Mouse (Mus musculus) C2C12 (cell line): ENCODE results near the gene Rc3h1. TPM values are rescaled to one million over a fixed set of nuclear protein-coding genes. Genes with fewer than 3 reads are reported as not detected.
"Not testable (repeated sequence)": the region's sequence is repeated elsewhere in the genome, so short reads cannot be mapped to it uniquely, and the experiment has no call there.

ENCODE experiments used
- H3K27me3 ChIP-seq: one replicate; pipeline ENCODE4 v1.6.1; 2011; ENCODE audit not compliant: control insufficient read depth, insufficient read depth, insufficient read length
- H3K36me3 ChIP-seq: one replicate; pipeline ENCODE4 v1.6.1; 2011; ENCODE audit not compliant: control insufficient read depth, insufficient read depth
- H3K4me3 ChIP-seq: one replicate; pipeline ENCODE4 v1.5.1; 2011; ENCODE audit warnings: mild to moderate bottlenecking, control low read depth; ENCODE audit not compliant: poor library complexity, insufficient read depth, severe bottlenecking
- H3K79me2 ChIP-seq: one replicate; pipeline ENCODE4 v1.6.1; 2011; ENCODE audit not compliant: control insufficient read depth, insufficient read depth
- H3K79me3 ChIP-seq: one replicate; pipeline ENCODE4 v1.6.1; 2011; ENCODE audit warnings: low read depth, control low read depth
- H3ac ChIP-seq: one replicate; pipeline ENCODE3; 2011; ENCODE audit warnings: low read depth; ENCODE audit not compliant: control insufficient read depth, insufficient read length
- CEBPB ChIP-seq: IDR thresholded peaks from one replicate; pipeline ENCODE4 v1.6.1; 2011; ENCODE audit warnings: low read depth, mild to moderate bottlenecking, control low read depth, moderate library complexity
- CTCF ChIP-seq: IDR thresholded peaks from one replicate; pipeline ENCODE4 v1.5.1; 2011; ENCODE audit not compliant: control insufficient read depth, insufficient read depth, insufficient read length
- FOSL1 ChIP-seq: IDR thresholded peaks from one replicate; pipeline ENCODE4 v1.8.0; 2011; ENCODE audit warnings: mild to moderate bottlenecking, low read length; ENCODE audit not compliant: poor library complexity, insufficient read depth, severe bottlenecking
- MAX ChIP-seq: IDR thresholded peaks from one replicate; pipeline ENCODE4 v1.6.1; 2011; ENCODE audit warnings: mild to moderate bottlenecking, control low read depth
- MYOD1 ChIP-seq: IDR thresholded peaks from one replicate; pipeline ENCODE4 v1.6.1; 2011; ENCODE audit warnings: low read depth; ENCODE audit not compliant: control insufficient read depth, insufficient read length
- MYOG ChIP-seq: IDR thresholded peaks from one replicate; pipeline ENCODE4 v1.6.1; 2011; ENCODE audit not compliant: control insufficient read depth, insufficient read length; ENCODE audit errors: extremely low read depth
- USF1 ChIP-seq: IDR thresholded peaks from one replicate; pipeline ENCODE4 v1.6.1; 2011; ENCODE audit warnings: low read depth, mild to moderate bottlenecking, control low read depth, moderate library complexity
- polyA plus RNA-seq: library from polyadenylated mRNA; unstranded; fragments of >200 nt; fragmentation: generic; extraction: Trizol; gene quantifications from one replicate; pipeline ENCODE4 v1.2.1, GENCODE M21; 2012; ENCODE audit warnings: missing spikeins

Rc3h1 gene
- polyA plus RNA-seq, 1 experiment: 4.0 TPM

DNA sequence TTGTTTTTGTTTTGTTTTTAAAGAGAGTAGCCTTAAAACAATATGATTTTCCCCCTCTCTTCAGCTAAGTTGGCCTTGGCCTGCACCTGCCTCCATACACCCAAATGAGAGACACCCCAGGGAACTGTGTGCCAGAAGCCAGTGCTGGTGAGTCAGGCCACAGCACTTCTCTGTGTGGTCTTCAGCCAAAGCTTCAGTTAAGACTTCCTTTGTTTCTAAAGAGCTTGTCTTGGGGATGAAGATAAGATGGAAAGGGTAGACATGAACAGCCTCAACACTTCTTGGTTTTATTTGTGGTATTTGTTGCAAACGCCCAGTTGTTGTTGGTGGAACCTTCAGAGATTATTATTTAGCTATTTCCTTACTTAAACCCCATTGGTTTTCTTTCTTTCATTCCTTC, 31.5 kb upstream of the Rc3h1 start:
- Histone ChIP-seq H3K79me3 (no peaks in the 10 kb centered on the region), H3K36me3 (no peaks in the 10 kb centered on the region), H3K27me3 (no peaks in the 10 kb centered on the region), H3ac (no peak overlapping the region), H3K79me2 (no peaks in the 10 kb centered on the region), H3K4me3 (no peak overlapping the region)
- TF ChIP-seq FOSL1 (no peak), CTCF (no peak), MYOD1 (peak; percentile 32), USF1 (no peak), MYOG (no peak), CEBPB (no peak)

- TF ChIP-seq FOSL1: peak; percentile 66
- TF ChIP-seq MYOG: no peak
- TF ChIP-seq MAX: peak; percentile 85
- no peak for TF ChIP-seq CTCF
- TF ChIP-seq MYOD1: no peak
- no peak for TF ChIP-seq USF1
- TF ChIP-seq CEBPB: no peak
- Histone ChIP-seq H3ac (no peak overlapping the region), H3K27me3 (no peaks in the 10 kb centered on the region), H3K4me3 (no peak overlapping the region), H3K79me2 (no peaks in the 10 kb centered on the region), H3K79me3 (no peaks in the 10 kb centered on the region), H3K36me3 (no peaks in the 10 kb centered on the region)
Measured at GRCm38 (mm10) chr1:160876968-160877367, 29.2 kb upstream of the Rc3h1 start.

DNA sequence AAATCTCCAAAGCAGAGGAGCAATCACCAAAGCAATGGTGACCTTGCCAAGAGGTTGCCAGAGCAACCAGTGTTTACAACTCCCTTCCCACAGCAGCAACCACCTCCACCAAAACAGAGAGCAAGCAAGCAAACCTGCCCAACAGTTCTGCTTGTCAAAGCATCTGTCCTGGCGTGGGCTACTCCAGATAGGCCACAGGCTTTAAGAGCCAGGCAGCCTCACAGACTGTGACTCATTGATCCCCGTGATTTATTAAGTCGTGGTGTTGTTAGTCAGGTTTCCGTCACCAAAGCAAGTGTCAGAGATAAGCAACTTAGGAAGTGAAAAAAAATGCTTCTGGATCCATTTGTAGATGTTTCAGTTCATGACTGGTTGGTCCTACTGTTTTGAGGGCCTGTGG, 27.7 kb upstream of the Rc3h1 start:
- TF ChIP-seq FOSL1 (peak; percentile 84), MYOG (no peak), MYOD1 (peak; percentile 47), MAX (peak; percentile 57)
- H3K79me2 ChIP-seq: no peaks in the 10 kb centered on the region
- no peak overlapping the region for H3ac ChIP-seq
- no peaks in the 10 kb centered on the region for H3K79me3 ChIP-seq
- H3K4me3 ChIP-seq: no peak overlapping the region
- H3K36me3 ChIP-seq: no peaks in the 10 kb centered on the region
- H3K27me3 ChIP-seq: no peaks in the 10 kb centered on the region

GRCm38 (mm10) chr1:160881378-160881777, 24.8 kb upstream of the Rc3h1 start:
- H3K4me3 ChIP-seq, H3K36me3 ChIP-seq, H3K79me2 ChIP-seq, H3K79me3 ChIP-seq, H3ac ChIP-seq, H3K27me3 ChIP-seq: not testable (repeated sequence)

- H3K36me3 ChIP-seq: no peaks in the 10 kb centered on the region
- no peak overlapping the region for H3ac ChIP-seq
Measured at GRCm38 (mm10) chr1:160881968-160882367, 24.2 kb upstream of the Rc3h1 start.

DNA sequence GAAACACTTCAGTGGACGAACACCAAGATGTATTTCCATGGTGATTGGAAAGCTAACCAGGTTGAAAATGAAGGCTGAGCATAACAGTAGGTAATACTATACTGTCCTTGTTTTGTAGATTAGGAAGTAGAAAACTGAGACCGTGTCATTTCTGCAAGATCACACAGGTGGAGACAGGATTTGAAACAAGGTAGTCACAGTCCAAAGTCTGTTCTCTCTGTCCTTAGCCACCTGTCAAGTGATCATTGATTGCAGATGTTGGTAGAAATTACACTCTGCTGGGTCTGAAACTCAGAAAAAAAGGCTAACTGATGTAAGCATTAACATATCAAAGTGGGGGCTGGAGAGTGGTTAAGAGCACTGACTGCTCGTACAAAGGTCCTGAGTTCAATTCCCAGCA, 21.9 kb upstream of the Rc3h1 start:
- H3K79me2 ChIP-seq: no peaks in the 10 kb centered on the region
- no peaks in the 10 kb centered on the region for H3K27me3 ChIP-seq
- H3K36me3 ChIP-seq: no peaks in the 10 kb centered on the region
- H3K79me3 ChIP-seq: no peaks in the 10 kb centered on the region
- H3ac ChIP-seq: no peak overlapping the region
- TF ChIP-seq MYOD1 (no peak), MYOG (no peak), FOSL1 (no peak), CTCF (no peak), MAX (no peak), CEBPB (no peak), USF1 (no peak)
- H3K4me3 ChIP-seq: no peak overlapping the region

More at GRCm38 (mm10) chr1:160881968-160882367, 24.2 kb upstream of the Rc3h1 start:
- Histone ChIP-seq H3K4me3 (no peak overlapping the region), H3K79me3 (no peaks in the 10 kb centered on the region), H3K79me2 (no peaks in the 10 kb centered on the region), H3K27me3 (no peaks in the 10 kb centered on the region)
- no peak for TF ChIP-seq MYOG
- TF ChIP-seq MAX: no peak
- TF ChIP-seq CTCF: no peak
- TF ChIP-seq USF1: no peak

DNA sequence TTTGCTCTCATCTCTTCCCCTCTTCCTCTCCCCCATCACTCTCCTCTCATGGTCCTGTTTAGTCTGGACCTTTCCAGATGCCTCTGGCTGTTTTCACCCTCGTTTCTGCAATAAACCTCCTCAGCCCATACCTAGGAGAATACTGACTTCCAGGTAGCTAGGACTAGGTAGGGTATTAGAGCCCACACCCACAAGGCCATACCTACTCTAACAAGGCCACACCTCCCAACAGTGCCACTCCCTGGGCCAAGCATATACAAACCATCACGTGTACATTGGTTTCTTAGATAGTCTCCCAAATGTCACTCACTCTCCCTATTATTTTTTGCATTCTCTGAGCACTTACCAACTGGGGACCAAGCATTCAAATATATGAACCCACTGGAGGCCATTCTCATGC, 21.2 kb upstream of the Rc3h1 start:
- Histone ChIP-seq H3ac (no peak overlapping the region), H3K27me3 (no peaks in the 10 kb centered on the region), H3K36me3 (no peaks in the 10 kb centered on the region), H3K79me3 (no peaks in the 10 kb centered on the region), H3K4me3 (no peak overlapping the region), H3K79me2 (no peaks in the 10 kb centered on the region)
- no peak for TF ChIP-seq CTCF
- no peak for TF ChIP-seq USF1
- no peak for TF ChIP-seq FOSL1
- TF ChIP-seq MAX: no peak
- TF ChIP-seq MYOD1: no peak
- no peak for TF ChIP-seq CEBPB
- no peak for TF ChIP-seq MYOG
